Mouse (Mus musculus) skeletal muscle tissue, adult 2 months (tissue): ENCODE measurements around the gene Zfp429.
A peak's percentile ranks its signal among the peaks of the same experiment; 100 is the strongest.
"Not testable (repeated sequence)": the region's sequence is repeated elsewhere in the genome, so short reads cannot be mapped to it uniquely, and the experiment has no call there.

Experiments used
- DNase-seq: peaks from one replicate; pipeline ENCODE4 v3.0.0-alpha.2; 2012; ENCODE audit warnings: low read depth, low spot score

Gene Zfp429

GRCm38 (mm10) chr13:67399183-67399903 is at the start of gene Zfp429:
Gene Zfp429, minus strand, starts transcription at chr13:67399819.
- peak; percentile 37 for DNase-seq

- not testable (repeated sequence) for DNase-seq
Observed at GRCm38 (mm10) chr13:67437095-67437494, 37.5 kb upstream of the Zfp429 start.

- DNase-seq = no peak
Observed at GRCm38 (mm10) chr13:67428116-67428515, 28.5 kb upstream of the Zfp429 start.

GRCm38 (mm10) chr13:67425699-67426098 is 26.1 kb upstream of the Zfp429 start:
- DNase-seq = not testable (repeated sequence)

- not testable (repeated sequence) for DNase-seq
Observed at GRCm38 (mm10) chr13:67422532-67422931, 22.9 kb upstream of the Zfp429 start.

- DNase-seq = no peak
Observed at GRCm38 (mm10) chr13:67421207-67421857, 21.7 kb upstream of the Zfp429 start, which contains the start of gene Zfp459. Gene Zfp459, minus strand, starts transcription at chr13:67421418.

GRCm38 (mm10) chr13:67420558-67421206 is 21.1 kb upstream of the Zfp429 start:
- no peak for DNase-seq

GRCm38 (mm10) chr13:67416811-67417210 is 17.2 kb upstream of the Zfp429 start:
- DNase-seq = no peak

- no peak for DNase-seq
Observed at GRCm38 (mm10) chr13:67415759-67416158, 16.1 kb upstream of the Zfp429 start.

GRCm38 (mm10) chr13:67413634-67414033 is 14.0 kb upstream of the Zfp429 start:
- not testable (repeated sequence) for DNase-seq

GRCm38 (mm10) chr13:67376255-67376654 is 23.4 kb downstream of the Zfp429 start:
- DNase-seq = not testable (repeated sequence)

GRCm38 (mm10) chr13:67375050-67375911 is 24.3 kb downstream of the Zfp429 start, which contains the start of the genes Gm28041 and Zfp456:
Gene Gm28041, minus strand, starts transcription at chr13:67375733.
Gene Zfp456, minus strand, starts transcription at chr13:67375810.
- peak; percentile 31 for DNase-seq

GRCm38 (mm10) chr13:67360131-67360744 is 39.4 kb downstream of the Zfp429 start, which contains the start of the genes Gm28044 and Zfp953:
Gene Gm28044, minus strand, starts transcription at chr13:67360536.
Gene Zfp953, minus strand, starts transcription at chr13:67360605.
- DNase-seq = peak; percentile 76

- DNase-seq = no peak
Observed at GRCm38 (mm10) chr13:67351854-67352253, 47.8 kb downstream of the Zfp429 start.

GRCm38 (mm10) chr13:67343422-67343821 is 56.2 kb downstream of the Zfp429 start:
- no peak for DNase-seq
